Mouse (Mus musculus) activated CD4-positive, CD25-positive, alpha-beta regulatory T cell, adult 4 months (primary cell): ENCODE results near the gene Acbd3. TPM values are rescaled to one million over a fixed set of nuclear protein-coding genes. Genes with fewer than 3 reads are reported as not detected.

ENCODE experiments used
- ATAC-seq: one replicate; pipeline ENCODE4 v1.8.0; 2017
- polyA plus RNA-seq, 2 experiments: library from polyadenylated mRNA; unstranded; fragments of 100-300 nt; shearing (Covaris generic); gene quantifications; one replicate each; pipeline ENCODE4 v1.2.1; 2017

Acbd3 gene
- polyA plus RNA-seq, 2 experiments from 2014 or later = 11.5 to 11.9 TPM

DNA sequence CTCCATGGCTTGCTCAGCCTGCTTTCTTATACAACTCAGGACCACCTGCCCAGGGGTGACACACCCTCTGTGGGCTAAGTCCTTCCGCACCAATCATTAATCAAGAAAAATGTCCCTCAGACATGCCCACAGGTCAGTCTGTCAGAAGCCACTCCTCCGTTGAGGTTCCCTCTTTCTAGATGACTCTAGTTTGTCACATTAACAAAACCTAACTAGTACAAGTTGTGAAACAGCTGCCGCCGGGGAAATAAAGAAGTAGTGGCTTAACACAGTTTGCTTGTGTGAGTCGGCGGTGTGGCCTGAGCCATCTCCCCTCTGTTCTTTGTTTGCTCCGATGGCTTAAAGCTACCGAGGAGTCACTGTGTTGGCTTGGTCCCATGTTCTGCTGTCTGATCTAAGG is 36.8 kb downstream of the Acbd3 start:
- ATAC-seq = no peak

- ATAC-seq = no peak
These were observed 37.5 kb downstream of the Acbd3 start for GRCm38 (mm10) chr1:180763307-180763706.

DNA sequence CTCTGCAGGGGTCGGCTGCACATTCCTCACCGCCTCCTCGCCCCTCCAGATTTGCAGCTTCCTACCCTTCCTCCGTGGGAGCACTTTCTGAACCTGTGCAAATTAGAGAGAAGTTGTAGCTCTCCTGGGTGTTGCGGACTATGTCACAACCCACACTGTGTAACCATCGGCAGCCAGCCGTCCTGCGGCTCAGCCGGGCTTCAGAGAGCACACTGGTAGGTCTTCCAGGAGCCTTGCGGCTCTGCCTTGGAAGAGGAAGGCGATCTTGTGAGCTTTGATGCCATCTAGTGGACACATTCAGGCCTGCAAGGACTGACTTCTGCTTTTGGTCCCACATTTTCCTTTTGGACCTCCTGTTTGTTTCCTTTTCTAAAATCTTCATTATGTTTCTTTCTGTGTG is 38.0 kb downstream of the Acbd3 start:
- peak; percentile 33 for ATAC-seq

- no peak for ATAC-seq
These were observed 39.5 kb downstream of the Acbd3 start for GRCm38 (mm10) chr1:180765393-180765792.

- ATAC-seq = peak; percentile 41
These were observed 40.7 kb downstream of the Acbd3 start for GRCm38 (mm10) chr1:180766557-180766956.

GRCm38 (mm10) chr1:180767541-180768333 is 41.9 kb downstream of the Acbd3 start:
- peak; percentile 13 for ATAC-seq

DNA sequence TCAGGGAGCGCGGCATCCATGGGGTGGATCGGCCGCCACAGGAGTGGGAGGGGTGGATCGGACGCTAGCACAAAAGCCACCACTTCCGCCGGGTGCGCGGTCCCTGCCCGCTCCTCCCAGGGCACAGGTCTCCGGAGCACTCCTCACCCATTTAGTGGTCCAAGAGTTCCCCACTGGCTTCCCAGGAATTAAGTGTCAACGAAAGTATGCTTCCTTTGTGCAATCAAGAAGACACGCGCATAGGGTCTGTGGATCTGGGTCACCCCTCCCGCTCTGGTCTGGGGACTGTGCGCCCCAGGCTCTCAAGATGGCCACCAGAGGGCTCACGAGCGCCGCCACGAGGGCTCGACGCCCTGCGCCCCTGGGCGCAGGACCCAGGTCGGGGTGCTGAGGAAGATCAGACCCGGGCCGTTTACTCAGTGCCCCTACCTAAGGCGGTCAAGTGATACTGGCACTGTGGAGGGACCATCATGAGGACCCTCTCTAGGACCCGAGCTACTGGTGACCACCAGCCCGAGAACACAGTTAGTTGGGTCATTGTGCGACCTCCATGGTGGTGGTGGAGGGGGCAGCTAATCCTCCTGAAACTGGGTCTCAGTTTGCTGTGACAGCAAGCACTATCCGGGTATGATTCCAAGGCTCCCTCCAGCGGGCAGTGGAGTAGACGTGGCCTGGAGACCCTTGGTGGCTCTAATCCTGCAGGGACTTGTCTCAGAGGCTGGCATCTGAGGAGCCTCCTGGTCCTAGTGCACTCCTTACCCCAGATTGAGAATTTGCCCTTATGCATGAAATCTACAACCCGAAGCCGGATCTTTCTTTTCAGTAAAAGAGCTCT is 42.7 kb downstream of the Acbd3 start:
- peak; percentile 74 for ATAC-seq

DNA sequence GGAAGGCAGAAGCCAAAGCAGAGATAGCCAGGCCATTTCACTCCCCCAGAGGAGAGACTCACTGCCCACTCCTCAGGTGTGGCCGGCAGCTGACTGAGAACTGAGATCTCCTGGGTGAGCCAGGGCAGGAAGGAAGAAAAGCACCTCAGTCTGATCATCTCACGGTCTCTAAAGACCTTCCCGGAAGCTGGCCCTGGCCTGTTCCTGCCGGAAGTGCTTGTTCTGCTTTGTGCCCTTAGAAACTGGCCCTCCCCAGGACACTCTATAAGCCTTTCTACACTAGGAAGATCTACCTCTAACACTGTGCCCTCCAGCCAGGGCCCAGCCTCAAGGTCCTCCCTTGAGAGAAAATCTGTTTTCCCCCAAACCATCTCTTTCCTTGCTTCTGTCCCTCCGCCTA is 45.5 kb downstream of the Acbd3 start:
- ATAC-seq = no peak

- no peak for ATAC-seq
These were observed 45.9 kb downstream of the Acbd3 start for GRCm38 (mm10) chr1:180771722-180772121.

DNA sequence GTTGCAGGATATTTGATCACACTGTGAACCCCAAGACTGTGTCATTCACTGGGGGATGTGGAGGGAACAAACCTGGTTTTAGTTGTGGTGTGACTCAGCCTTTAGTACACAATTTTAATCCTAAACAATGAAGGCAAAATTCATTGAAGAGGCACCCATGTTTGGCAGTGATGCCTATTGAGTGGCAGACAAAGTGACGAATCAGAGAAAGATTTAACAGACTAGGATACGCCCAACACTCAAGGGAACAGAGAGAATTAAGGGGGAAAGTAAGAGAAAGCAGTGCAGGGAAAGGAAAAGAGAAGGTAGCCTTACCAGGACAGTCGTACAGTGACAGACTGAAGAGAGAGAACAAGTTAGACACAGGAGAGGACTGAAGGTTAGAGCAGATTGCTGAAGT is 46.4 kb downstream of the Acbd3 start:
- ATAC-seq = no peak

DNA sequence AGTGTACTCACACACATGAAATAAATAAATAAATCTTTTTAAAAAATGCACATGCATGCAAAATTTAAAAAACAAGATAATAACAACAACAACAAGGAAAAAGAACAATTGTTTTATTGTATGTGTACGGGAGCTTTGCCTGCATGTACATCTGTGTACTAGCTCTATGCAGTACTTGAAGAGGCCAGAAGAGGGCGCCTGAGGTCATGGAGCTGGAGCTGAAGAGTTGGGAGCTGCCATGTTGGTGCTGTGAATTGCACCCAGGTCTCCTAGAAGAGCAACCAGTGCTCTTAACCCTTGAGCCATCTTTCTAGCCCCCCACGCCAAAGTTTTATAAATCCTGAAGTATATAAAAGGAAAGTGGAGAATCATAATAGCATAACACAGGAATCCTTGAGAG is 48.8 kb downstream of the Acbd3 start:
- no peak for ATAC-seq

DNA sequence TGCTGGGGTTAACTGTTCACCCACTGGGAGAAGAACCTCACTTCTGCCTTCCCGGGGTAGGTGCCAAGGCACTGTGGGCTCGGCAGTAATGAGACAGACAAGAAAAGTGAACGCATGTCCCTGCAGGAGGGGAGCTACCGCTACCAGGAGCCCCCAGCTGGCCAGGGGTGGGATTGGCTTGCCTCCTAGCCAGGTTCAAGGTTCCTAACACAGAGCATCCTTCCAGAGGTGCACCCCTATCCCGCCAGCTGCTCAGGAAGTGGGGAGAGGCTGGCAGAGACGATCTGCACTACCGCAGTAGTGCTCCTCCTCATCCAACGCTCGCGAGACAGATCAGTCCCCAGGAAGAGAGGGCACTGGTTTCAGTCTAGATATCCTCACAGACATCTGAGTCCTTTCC is 49.5 kb downstream of the Acbd3 start:
- peak; percentile 9 for ATAC-seq

- no peak for ATAC-seq
These were observed 50.1 kb downstream of the Acbd3 start for GRCm38 (mm10) chr1:180775849-180776493.

- no peak for ATAC-seq
These were observed 50.7 kb downstream of the Acbd3 start for GRCm38 (mm10) chr1:180776494-180776893.

- ATAC-seq = peak; percentile 37
These were observed 51.4 kb downstream of the Acbd3 start for GRCm38 (mm10) chr1:180777289-180777659.

DNA sequence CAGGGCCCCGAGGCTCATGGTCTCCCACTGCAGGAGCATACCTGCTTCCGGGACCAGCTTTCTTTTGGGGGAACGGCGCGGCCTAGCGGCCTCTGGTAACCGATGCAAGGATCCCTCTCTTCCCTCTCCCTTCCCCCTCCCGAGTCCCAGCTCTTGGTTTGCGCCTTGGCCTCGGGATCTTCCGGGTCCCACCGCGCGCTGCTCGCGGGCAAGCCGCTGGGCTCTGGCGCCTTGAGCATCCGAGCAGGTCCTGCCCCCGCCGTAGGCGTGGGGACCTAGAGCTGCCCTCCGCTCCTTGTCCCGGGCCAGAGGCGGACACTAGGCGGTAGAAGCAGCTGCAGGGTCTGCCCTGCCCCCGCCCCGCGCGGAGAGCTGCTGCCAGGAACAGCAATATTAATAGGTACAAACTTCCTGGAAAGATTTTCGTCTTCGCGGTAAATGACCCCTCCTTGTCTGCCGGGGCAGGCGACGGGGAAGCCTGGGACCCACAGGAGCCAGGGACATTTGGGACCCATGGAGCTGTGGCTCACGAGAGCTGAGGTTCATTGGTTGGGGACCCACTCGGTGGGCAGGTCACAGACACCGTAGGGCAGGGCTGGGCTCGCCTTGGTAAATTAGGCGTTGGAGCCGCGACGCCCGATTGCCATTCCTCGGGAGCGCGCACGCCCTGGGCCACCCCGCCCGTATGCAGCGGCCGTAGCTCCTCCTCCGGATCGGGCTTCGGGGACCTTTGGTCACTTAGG is 52.0 kb downstream of the Acbd3 start:
- peak; percentile 70 for ATAC-seq

DNA sequence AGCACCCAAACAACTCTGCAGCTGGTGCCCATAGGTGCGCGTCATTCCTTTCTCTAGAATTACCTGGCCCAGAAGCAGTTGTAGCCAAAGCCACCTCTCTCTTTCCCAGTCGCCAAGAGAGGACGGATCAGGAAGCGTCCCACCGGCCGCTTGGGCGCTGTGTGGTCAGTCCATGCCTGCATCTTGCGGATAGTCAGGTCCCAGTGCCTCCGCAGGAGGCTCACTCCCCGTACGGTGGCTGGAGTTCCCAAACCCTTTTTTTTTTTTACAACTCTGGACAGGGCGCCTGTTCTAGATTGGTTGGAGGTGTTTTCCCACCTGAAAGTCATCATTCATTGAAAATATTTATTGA is 52.5 kb downstream of the Acbd3 start:
- no peak for ATAC-seq

- no peak for ATAC-seq
These were observed 53.1 kb downstream of the Acbd3 start for GRCm38 (mm10) chr1:180778941-180779340.

GRCm38 (mm10) chr1:180780291-180780690 is 54.4 kb downstream of the Acbd3 start:
- no peak for ATAC-seq

- ATAC-seq = no peak
These were observed 55.4 kb downstream of the Acbd3 start for GRCm38 (mm10) chr1:180781250-180781649.

GRCm38 (mm10) chr1:180782906-180783579 is 57.2 kb downstream of the Acbd3 start:
- ATAC-seq = no peak

DNA sequence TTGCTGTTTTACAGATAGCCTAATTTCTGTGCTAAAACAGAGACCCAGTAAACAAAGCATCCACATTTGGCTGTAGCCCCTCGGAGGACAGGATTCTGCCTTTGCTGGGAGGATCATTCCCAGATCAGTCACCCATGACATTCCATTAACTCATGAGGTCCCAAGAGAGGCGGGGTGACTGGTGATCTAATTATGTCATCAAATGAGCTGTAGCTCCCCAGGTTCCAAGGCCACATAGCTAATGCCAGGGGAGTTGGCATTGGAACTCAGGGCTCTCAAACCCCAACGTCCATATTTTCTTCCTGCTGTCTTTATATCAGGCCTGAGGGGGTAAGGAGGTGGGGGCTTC is 57.7 kb downstream of the Acbd3 start:
- no peak for ATAC-seq
